Comparison of ENCODE assay signal across 23 mouse cellular contexts in the genomic region with DNA sequence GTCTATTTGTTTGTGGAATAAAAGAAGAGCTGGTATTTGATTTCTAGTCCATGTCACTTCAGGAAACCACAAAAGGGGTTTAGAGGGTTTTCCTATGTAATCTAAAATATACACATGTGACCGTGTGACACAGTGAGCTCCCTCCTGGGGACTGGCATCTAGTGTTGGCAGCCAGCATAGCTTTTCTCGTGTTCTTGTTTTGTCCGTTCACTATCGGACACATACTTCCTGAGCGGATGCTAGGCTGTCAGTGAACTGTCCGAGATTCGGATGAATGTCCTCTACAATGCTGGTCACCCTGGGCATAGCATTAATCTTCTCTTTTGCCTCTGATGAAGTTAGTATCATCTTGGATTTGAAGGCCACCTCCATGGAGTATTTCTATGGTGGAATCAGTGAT.
DNase-seq lines count a peak whose midpoint lies in the region; ATAC-seq and TF ChIP-seq lines count a peak whose summit lies in the region.
"Had no signal": no experiment of that assay in that cellular context is flagged by ENCODE, and none has a peak within 500 bp of the region (broad histone marks: within the 10 kb centered on the region; RNA-seq: fewer than 3 reads in every experiment).

No protein-coding gene starts in this region.

- no peak for TF ChIP-seq CTCF in lung, adult 2 months (IDR thresholded peaks at IDR 0.05; ENCODE audit: insufficient read depth, low read length)

- H3K9me3 ChIP-seq in embryonic facial prominence, embryonic 14.5 days (ENCODE audit: control insufficient read depth, low read length) = no peaks in the 10 kb centered on the region
- H3K9me3 ChIP-seq in embryonic facial prominence, embryonic 10.5 days = no peaks in the 10 kb centered on the region
- no peaks in the 10 kb centered on the region for H3K9me3 ChIP-seq in heart, embryonic 16.5 days (replicated peaks; ENCODE audit: control insufficient read depth, low read length)
- H3K9me3 ChIP-seq in lung, embryonic 15.5 days = no peaks in the 10 kb centered on the region
- H3K9me3 ChIP-seq: embryonic facial prominence, embryonic 12.5 days; forebrain, embryonic 12.5 days; forebrain, embryonic 15.5 days; hindbrain, embryonic 12.5 days; hindbrain, embryonic 15.5 days; intestine, embryonic 15.5 days had no signal

- no peak for ATAC-seq in embryonic facial prominence, embryonic 14.5 days (ENCODE audit: low read depth)
- ATAC-seq in heart, embryonic 16.5 days (replicated peaks; ENCODE audit: extremely low read depth, insufficient read depth, low FRiP score) = peak; percentile 33; the same call in 1 of the 2 replicates
- ATAC-seq in lung, embryonic 15.5 days (ENCODE audit: borderline replicate concordance, extremely low read depth, low FRiP score, low TSS enrichment) = no peak
- ATAC-seq: activated CD4-positive, CD25-positive, alpha-beta regulatory T cell, adult 4 months; forebrain, embryonic 15.5 days; intestine, embryonic 15.5 days had no signal

- H3K27me3 ChIP-seq in embryonic facial prominence, embryonic 14.5 days (replicated peaks; ENCODE audit: control insufficient read depth, insufficient read depth, low read length) = no peaks in the 10 kb centered on the region
- H3K27me3 ChIP-seq in embryonic facial prominence, embryonic 10.5 days (replicated peaks; ENCODE audit: low read depth, poor library complexity, severe bottlenecking) = no peaks in the 10 kb centered on the region
- no peaks in the 10 kb centered on the region for H3K27me3 ChIP-seq in heart, embryonic 16.5 days (ENCODE audit: control insufficient read depth, insufficient read depth, low read length)
- H3K27me3 ChIP-seq in lung, embryonic 15.5 days = no peaks in the 10 kb centered on the region
- H3K27me3 ChIP-seq: embryonic facial prominence, embryonic 12.5 days; forebrain, embryonic 12.5 days; forebrain, embryonic 15.5 days; hindbrain, embryonic 12.5 days; hindbrain, embryonic 15.5 days; intestine, embryonic 15.5 days had no signal

- WGBS in embryonic facial prominence, embryonic 14.5 days = 86% methylated on average over 7 of the region's 7 CpGs
- 92% methylated on average over 7 of the region's 7 CpGs for WGBS in embryonic facial prominence, embryonic 10.5 days
- 65% methylated on average over 7 of the region's 7 CpGs for WGBS in heart, embryonic 16.5 days
- 71% methylated on average over 7 of the region's 7 CpGs for WGBS in lung, embryonic 15.5 days
- 40% methylated on average over 7 of the region's 7 CpGs for WGBS in lung, adult 2 months

- TF ChIP-seq POLR2A in lung, adult 2 months (IDR thresholded peaks at IDR 0.05; ENCODE audit: borderline replicate concordance, extremely low read depth, low read depth, low read length) = no peak

- H3K4me1 ChIP-seq in embryonic facial prominence, embryonic 14.5 days (ENCODE audit: control insufficient read depth, insufficient read depth, low read length) = peaks cover 4% of the 10 kb centered on the region; the same call in 1 of the 2 replicates
- peaks cover 7% of the 10 kb centered on the region for H3K4me1 ChIP-seq in embryonic facial prominence, embryonic 10.5 days
- H3K4me1 ChIP-seq in heart, embryonic 16.5 days (ENCODE audit: control insufficient read depth, insufficient read depth, low read length) = peaks cover 17% of the 10 kb centered on the region
- H3K4me1 ChIP-seq in lung, embryonic 15.5 days = peaks cover 45% of the 10 kb centered on the region
- H3K4me1 ChIP-seq in lung, adult 2 months (ENCODE audit: control insufficient read depth, insufficient read depth, low read length) = peaks cover 5% of the 10 kb centered on the region
- H3K4me1 ChIP-seq: embryonic facial prominence, embryonic 12.5 days; hindbrain, embryonic 12.5 days; intestine, embryonic 15.5 days had no signal

- DNase-seq in embryonic facial prominence, embryonic 14.5 days (ENCODE audit: low spot score) = peak; percentile 26
- DNase-seq in embryonic facial prominence, embryonic 10.5 days (ENCODE audit: low spot score) = no peak
- no peak for DNase-seq in heart, adult 9 months (ENCODE audit: low spot score in 2 of 2)
- DNase-seq in kidney, postnatal 14 days = peak; percentile 25
- DNase-seq in kidney, adult 8-10 months = no peak
- no peak for DNase-seq in lung, adult 2 months
- DNase-seq: adrenal gland, adult 8-10 months; adrenal gland, postnatal 25 days; cerebellum, adult 11-12 months; cerebellum, adult 8-10 months; cerebellum, postnatal 10 days; cerebellum, postnatal 36 days; gastrocnemius, postnatal 25 days had no signal

- no peak overlapping the region for H3K4me2 ChIP-seq in embryonic facial prominence, embryonic 14.5 days (ENCODE audit: low read depth, low read length)
- no peak overlapping the region for H3K4me2 ChIP-seq in heart, embryonic 16.5 days (ENCODE audit: low read depth, low read length)
- H3K4me2 ChIP-seq in lung, embryonic 15.5 days = no peak overlapping the region
- H3K4me2 ChIP-seq: embryonic facial prominence, embryonic 12.5 days; forebrain, embryonic 12.5 days; forebrain, embryonic 15.5 days; hindbrain, embryonic 12.5 days; hindbrain, embryonic 15.5 days; intestine, embryonic 15.5 days had no signal

- no peak overlapping the region for H3K9ac ChIP-seq in embryonic facial prominence, embryonic 14.5 days (ENCODE audit: low read depth, low read length)
- H3K9ac ChIP-seq in heart, embryonic 16.5 days (ENCODE audit: low read length) = no peak overlapping the region
- no peak overlapping the region for H3K9ac ChIP-seq in lung, embryonic 15.5 days
- H3K9ac ChIP-seq: embryonic facial prominence, embryonic 12.5 days; forebrain, embryonic 12.5 days; forebrain, embryonic 15.5 days; hindbrain, embryonic 12.5 days; hindbrain, embryonic 15.5 days; intestine, embryonic 15.5 days had no signal

- no peak overlapping the region for H3K27ac ChIP-seq in embryonic facial prominence, embryonic 14.5 days (replicated peaks; ENCODE audit: low read depth, low read length)
- no peak overlapping the region for H3K27ac ChIP-seq in embryonic facial prominence, embryonic 10.5 days (replicated peaks)
- no peak overlapping the region for H3K27ac ChIP-seq in heart, embryonic 16.5 days (ENCODE audit: low read length)
- peak overlapping the region; percentile 35; the same call in 1 of the 2 replicates for H3K27ac ChIP-seq in lung, embryonic 15.5 days
- H3K27ac ChIP-seq: embryonic facial prominence, embryonic 12.5 days; forebrain, embryonic 12.5 days; forebrain, embryonic 15.5 days; hindbrain, embryonic 12.5 days; hindbrain, embryonic 15.5 days; intestine, embryonic 15.5 days had no signal

- H3K4me3 ChIP-seq in embryonic facial prominence, embryonic 14.5 days (ENCODE audit: low read depth, low read length) = no peak overlapping the region
- H3K4me3 ChIP-seq in embryonic facial prominence, embryonic 10.5 days = no peak overlapping the region
- H3K4me3 ChIP-seq in heart, embryonic 16.5 days (ENCODE audit: low read length) = no peak overlapping the region
- H3K4me3 ChIP-seq in lung, embryonic 15.5 days = no peak overlapping the region
- no peak overlapping the region for H3K4me3 ChIP-seq in lung, adult 2 months (replicated peaks; ENCODE audit: extremely low read depth, low read depth, low read length)
- H3K4me3 ChIP-seq: embryonic facial prominence, embryonic 12.5 days; erythroblast, embryonic 14.5 days; forebrain, embryonic 12.5 days; forebrain, embryonic 15.5 days; hindbrain, embryonic 12.5 days; hindbrain, embryonic 15.5 days; intestine, embryonic 15.5 days had no signal

- H3K36me3 ChIP-seq in embryonic facial prominence, embryonic 14.5 days (ENCODE audit: control insufficient read depth, insufficient read depth, low read length) = 0 out of 2 replicates have a peak, but pooled peaks cover 19% of the 10 kb centered on the region
- peaks cover 68% of the 10 kb centered on the region for H3K36me3 ChIP-seq in embryonic facial prominence, embryonic 10.5 days (replicated peaks)
- H3K36me3 ChIP-seq in heart, embryonic 16.5 days (ENCODE audit: control insufficient read depth, insufficient read depth) = peaks cover 4% of the 10 kb centered on the region; the same call in 1 of the 2 replicates
- no peaks in the 10 kb centered on the region; the same call in 1 of the 2 replicates for H3K36me3 ChIP-seq in lung, embryonic 15.5 days
- H3K36me3 ChIP-seq: intestine, embryonic 15.5 days had no signal

Comparison
In these comparisons a context has a peak if more than half of its experiments do, and no peak if none do; other contexts are left out.
1. DNase-seq: peak in embryonic facial prominence, embryonic 14.5 days (single experiment) and kidney, postnatal 14 days (single experiment); none in embryonic facial prominence, embryonic 10.5 days (single experiment), heart, adult 9 months (0 of 2), kidney, adult 8-10 months (0 of 2) and lung, adult 2 months (single experiment).